Mouse (Mus musculus) intestine, postnatal 0 days (tissue): ENCODE results near the gene Tchhl1. TPM values are rescaled to one million over a fixed set of nuclear protein-coding genes. Genes with fewer than 3 reads are reported as not detected.
A peak's percentile ranks its signal among the peaks of the same experiment; 100 is the strongest.

ENCODE experiments used
- ATAC-seq: fragments of 200-750 bp; cut with Nextera tagmentation; 2 replicates; pipeline ENCODE4 v1.8.0; 2017; ENCODE audit warnings: mild to moderate bottlenecking, moderate TSS enrichment, moderate library complexity
- H3K27ac ChIP-seq: fragments of 300-500 bp; sonication (generic); 2 replicates; pipeline ENCODE4 v1.5.1; 2014; ENCODE audit warnings: mild to moderate bottlenecking, low read depth, low read length, moderate library complexity
- H3K27me3 ChIP-seq: fragments of 300-500 bp; sonication (generic); replicated peaks from 2 replicates; pipeline ENCODE4 v1.6.1; 2014; ENCODE audit warnings: low read length, mixed read lengths; ENCODE audit not compliant: control insufficient read depth, insufficient read depth
- H3K36me3 ChIP-seq: fragments of 300-500 bp; sonication (generic); 2 replicates; pipeline ENCODE4 v1.6.1; 2014; ENCODE audit warnings: mild to moderate bottlenecking, moderate library complexity; ENCODE audit not compliant: control insufficient read depth, insufficient read depth
- H3K4me1 ChIP-seq: fragments of 300-500 bp; sonication (generic); replicated peaks from 2 replicates; pipeline ENCODE4 v1.6.1; 2014; ENCODE audit warnings: antibody characterized with exemption, low read length, mixed read lengths; ENCODE audit not compliant: control insufficient read depth, insufficient read depth
- H3K4me2 ChIP-seq: fragments of 300-500 bp; sonication (generic); replicated peaks from 2 replicates; pipeline ENCODE4 v1.6.1; 2014; ENCODE audit warnings: low read depth, mild to moderate bottlenecking, moderate library complexity
- H3K4me3 ChIP-seq: fragments of 300-500 bp; sonication (generic); 2 replicates; pipeline ENCODE4 v1.5.1; 2014; ENCODE audit warnings: low read depth, low read length
- H3K9ac ChIP-seq: fragments of 300-500 bp; sonication (generic); 2 replicates; pipeline ENCODE4 v1.6.1; 2014; ENCODE audit warnings: mild to moderate bottlenecking, low read depth, low read length
- H3K9me3 ChIP-seq: fragments of 300-500 bp; sonication (generic); 2 replicates; pipeline ENCODE4 v1.6.1; 2016; ENCODE audit warnings: mixed run types; ENCODE audit not compliant: control insufficient read depth
- CTCF ChIP-seq: sonication (generic); IDR thresholded peaks from 2 replicates; pipeline ENCODE4 v1.5.1; 2016; ENCODE audit warnings: low read depth, mild to moderate bottlenecking, control low read depth, antibody characterized with exemption, moderate library complexity
- WGBS: fragments of 180-500 bp; shearing (Covaris S2); extraction: QIAGEN DNeasy Blood & Tissue Kit; methylation state at CpG from one replicate; pipeline ENCODE4 v1.1.7; 2014; 5-methylcytosine and 5-hydroxymethylcytosine counted together
- polyA plus RNA-seq: library from polyadenylated mRNA; unstranded; fragments of >200 nt; fragmentation: Nextera tagmentation; extraction: Ambion mirVana; gene quantifications from 2 replicates; pipeline ENCODE4 v1.2.1, GENCODE M21; 2015

Tchhl1 gene
- polyA plus RNA-seq, 1 experiment from 2014 or later, result 0.12 TPM

GRCm38 (mm10) chr3:93497131-93497530 is 28.6 kb downstream of the Tchhl1 start:
- H3K9me3 ChIP-seq, result no peaks in the 10 kb centered on the region
- H3K4me1 ChIP-seq, result no peaks in the 10 kb centered on the region
- no peak overlapping the region for H3K27ac ChIP-seq
- H3K4me2 ChIP-seq, result no peak overlapping the region
- H3K27me3 ChIP-seq, result no peaks in the 10 kb centered on the region
- WGBS, result 18% methylated on average over 3 of the region's 3 CpGs
- no peak for TF ChIP-seq CTCF
- H3K4me3 ChIP-seq, result no peak overlapping the region
- no peak for ATAC-seq
- H3K36me3 ChIP-seq, result no peaks in the 10 kb centered on the region
- no peak overlapping the region for H3K9ac ChIP-seq

DNA sequence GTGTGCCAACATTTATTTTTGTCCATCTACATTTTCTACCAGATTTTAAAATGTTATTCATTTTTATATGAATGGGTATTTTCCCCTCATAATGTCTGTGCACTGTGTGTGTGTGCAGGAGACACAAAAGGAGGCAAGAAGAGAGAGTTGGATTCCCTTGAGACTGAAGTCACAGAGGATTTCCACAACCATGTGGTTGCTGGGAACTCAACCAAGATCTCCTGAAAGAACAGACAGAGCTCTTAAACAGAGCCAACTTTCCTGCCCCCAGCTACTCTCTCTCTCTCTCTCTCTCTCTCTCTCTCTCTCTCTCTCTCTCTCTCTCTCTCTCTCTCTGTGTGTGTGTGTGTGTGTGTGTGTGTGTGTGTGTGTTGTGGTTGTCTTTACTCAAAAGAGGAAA is 30.6 kb downstream of the Tchhl1 start:
- Histone ChIP-seq H3K27ac (no peak overlapping the region), H3K4me1 (no peaks in the 10 kb centered on the region), H3K36me3 (no peaks in the 10 kb centered on the region), H3K4me3 (no peak overlapping the region), H3K9me3 (no peaks in the 10 kb centered on the region), H3K4me2 (no peak overlapping the region), H3K9ac (no peak overlapping the region), H3K27me3 (no peaks in the 10 kb centered on the region)
- ATAC-seq, result no peak
- TF ChIP-seq CTCF, result no peak

DNA sequence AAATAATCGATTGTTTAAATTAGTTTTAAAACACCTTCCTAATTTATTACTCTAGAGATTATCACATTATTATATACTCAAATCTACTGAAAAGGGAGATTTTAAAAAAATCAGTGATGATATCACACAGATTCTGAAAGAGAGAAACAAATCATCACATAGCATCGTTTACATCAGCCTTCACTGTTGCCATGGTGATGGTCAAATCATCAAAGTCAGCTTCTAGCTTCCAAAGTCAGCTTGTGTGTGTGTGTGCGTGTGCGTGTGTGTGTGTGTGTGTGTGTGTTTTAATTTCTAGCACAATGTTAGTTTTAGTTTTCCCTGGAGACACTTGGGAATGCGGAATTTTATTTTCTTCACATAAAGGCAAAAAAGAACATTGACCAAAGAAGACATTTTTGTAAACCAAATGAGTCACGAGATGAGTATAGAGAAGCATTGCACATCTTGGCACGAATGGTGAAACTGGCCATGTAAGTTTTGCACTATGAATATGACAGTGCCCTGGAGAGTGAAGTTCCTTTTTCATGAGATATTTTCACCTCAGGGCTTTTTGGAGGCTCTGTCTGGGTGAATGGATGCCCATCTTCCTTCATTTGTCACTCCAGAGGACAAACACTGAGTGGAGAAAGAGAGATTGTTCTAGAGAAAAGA is 36.1 kb downstream of the Tchhl1 start:
- H3K36me3 ChIP-seq, result no peaks in the 10 kb centered on the region
- 0 out of 2 replicates have a peak, but pooled peaks cover 2% of the 10 kb centered on the region for H3K4me1 ChIP-seq
- H3K9ac ChIP-seq, result no peak overlapping the region
- no peak for TF ChIP-seq CTCF
- H3K4me2 ChIP-seq, result no peak overlapping the region
- ATAC-seq, result no peak
- 85% methylated on average over 7 of the region's 7 CpGs for WGBS
- H3K27me3 ChIP-seq, result no peaks in the 10 kb centered on the region
- no peak overlapping the region for H3K27ac ChIP-seq
- no peak overlapping the region for H3K4me3 ChIP-seq
- H3K9me3 ChIP-seq, result no peaks in the 10 kb centered on the region

DNA sequence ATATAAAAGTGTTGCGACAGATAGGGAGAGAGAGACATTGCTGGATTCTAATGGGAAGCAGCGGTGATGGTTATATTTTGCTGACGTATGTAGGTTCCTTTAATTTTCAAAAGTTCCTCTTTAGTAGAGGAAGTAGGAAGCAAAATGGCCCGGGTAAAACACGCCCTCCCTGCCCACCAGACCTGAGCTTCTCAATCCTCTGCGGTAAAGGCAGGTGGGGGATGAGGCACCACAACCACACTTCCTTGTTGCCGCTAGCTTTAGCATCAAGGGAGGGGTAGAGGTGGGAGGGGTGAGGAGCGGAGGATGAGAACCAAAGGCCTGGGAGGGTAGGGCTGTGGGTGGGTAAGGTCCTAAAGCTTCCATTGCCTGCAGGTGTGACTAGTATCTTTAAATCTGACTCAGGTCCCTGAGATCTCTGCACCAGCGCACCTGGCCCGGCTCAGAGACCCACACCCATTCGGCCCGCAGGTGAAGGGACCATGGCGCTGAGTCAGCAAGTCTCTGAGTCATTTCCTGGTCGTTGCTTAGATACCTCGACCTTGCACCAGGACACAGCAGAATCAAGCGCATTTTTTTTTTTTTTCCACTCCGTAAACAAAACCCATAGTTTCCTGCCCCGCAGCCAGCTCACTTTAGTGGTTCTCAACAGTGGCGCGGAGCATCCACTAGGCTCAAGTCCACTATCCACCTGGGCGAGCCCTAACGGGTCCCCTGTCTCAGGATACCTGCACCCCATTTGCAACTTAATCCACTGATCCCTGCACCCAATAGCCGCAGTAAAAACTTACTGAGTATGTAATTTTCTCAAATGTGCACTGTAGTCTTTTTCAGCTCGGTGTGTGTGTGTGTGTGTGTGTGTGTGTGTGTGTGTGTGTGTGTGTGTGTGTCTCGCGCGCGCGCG is 37.7 kb downstream of the Tchhl1 start:
- H3K4me1 ChIP-seq, result 0 out of 2 replicates have a peak, but pooled peaks cover 2% of the 10 kb centered on the region
- no peaks in the 10 kb centered on the region for H3K27me3 ChIP-seq
- no peaks in the 10 kb centered on the region for H3K36me3 ChIP-seq
- WGBS, result 30% methylated on average over 30 of the region's 30 CpGs
- H3K9ac ChIP-seq, result no peak overlapping the region
- H3K4me2 ChIP-seq, result peak overlapping the region; percentile 63
- no peak for TF ChIP-seq CTCF
- peak; percentile 95 for ATAC-seq
- H3K4me3 ChIP-seq, result peak overlapping the region; percentile 34
- no peaks in the 10 kb centered on the region for H3K9me3 ChIP-seq
- H3K27ac ChIP-seq, result peak overlapping the region; percentile 50; the same call in 1 of the 2 replicates

DNA sequence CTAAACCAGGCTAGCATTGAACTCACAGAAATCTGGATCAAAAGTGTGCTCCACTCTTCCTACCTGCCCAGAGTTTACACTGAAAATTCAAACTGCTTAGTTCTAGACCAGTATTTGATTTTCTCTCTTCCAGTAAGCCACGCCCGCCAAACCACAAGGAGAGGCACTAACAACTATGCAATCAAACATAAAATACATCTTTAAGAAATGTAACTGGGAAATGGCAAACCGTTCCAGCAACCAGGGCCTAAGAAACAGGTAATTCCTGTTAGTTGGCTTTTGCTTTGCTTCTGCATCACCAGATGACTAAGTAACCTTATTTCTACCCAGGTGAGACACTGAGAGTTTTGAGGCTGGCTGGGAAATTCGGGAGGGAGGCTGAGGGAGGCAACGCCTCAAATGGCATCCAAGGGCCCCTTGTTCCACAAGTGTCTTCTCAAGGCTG is 38.3 kb downstream of the Tchhl1 start:
- Histone ChIP-seq H3K4me3 (no peak overlapping the region), H3K27me3 (no peaks in the 10 kb centered on the region), H3K27ac (0 out of 2 replicates have a peak overlapping the region, but pooled peaks have one; percentile 50), H3K9me3 (no peaks in the 10 kb centered on the region), H3K9ac (no peak overlapping the region), H3K36me3 (no peaks in the 10 kb centered on the region), H3K4me1 (0 out of 2 replicates have a peak, but pooled peaks cover 2% of the 10 kb centered on the region), H3K4me2 (peak overlapping the region; percentile 63; the same call in 1 of the 2 replicates)
- peak; percentile 9; the same call in 1 of the 2 replicates for ATAC-seq
- no peak for TF ChIP-seq CTCF
- 54% methylated on average over 5 of the region's 5 CpGs for WGBS

DNA sequence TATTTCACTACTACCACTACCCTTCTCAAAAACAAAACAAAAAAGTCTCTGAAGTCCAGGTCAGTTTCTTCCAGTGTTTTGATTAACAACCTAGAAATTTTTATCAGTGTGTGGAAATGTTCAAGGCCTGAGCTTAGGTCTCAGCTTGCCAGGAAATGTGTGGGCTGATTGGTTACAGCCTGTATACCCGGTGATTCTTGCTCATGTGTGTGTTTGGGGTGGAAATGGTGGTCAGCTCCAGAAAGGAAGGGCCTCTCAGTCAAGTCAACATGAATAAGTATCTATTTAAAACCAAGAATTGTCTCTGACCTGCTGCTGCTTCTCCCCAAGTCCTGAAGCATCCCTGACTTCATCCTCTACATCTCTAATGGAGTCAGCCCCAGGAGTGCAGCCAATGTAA is 40.7 kb downstream of the Tchhl1 start:
- Histone ChIP-seq H3K9me3 (no peaks in the 10 kb centered on the region), H3K9ac (no peak overlapping the region), H3K4me1 (0 out of 2 replicates have a peak, but pooled peaks cover 2% of the 10 kb centered on the region), H3K4me2 (no peak overlapping the region), H3K27ac (no peak overlapping the region), H3K36me3 (no peaks in the 10 kb centered on the region), H3K27me3 (no peaks in the 10 kb centered on the region), H3K4me3 (no peak overlapping the region)
- ATAC-seq, result no peak
- TF ChIP-seq CTCF, result no peak
- 46% methylated on average over 1 of the region's 1 CpGs for WGBS
